Mouse (Mus musculus): ENCODE results near the gene Trim28.

The Trim28 gene

DNA sequence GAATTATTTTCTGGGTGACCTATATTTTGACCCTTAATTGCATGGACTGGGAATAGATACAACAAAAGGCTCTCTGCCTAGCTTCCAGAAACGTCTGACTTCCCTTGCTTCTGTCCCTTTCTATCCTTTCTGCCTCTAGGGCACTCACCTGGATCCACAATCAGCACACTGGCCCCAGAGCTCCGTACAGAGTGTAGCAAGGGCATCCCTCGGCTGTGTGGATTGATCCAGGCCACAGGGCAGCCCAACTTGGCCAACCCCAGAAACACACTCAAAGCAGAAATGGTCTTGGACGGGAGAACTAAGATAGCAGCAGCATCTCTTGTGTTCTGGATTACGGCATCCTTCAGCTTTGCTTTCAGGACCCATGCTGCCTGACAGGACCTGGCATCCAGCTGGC lies 1.7 kb upstream of the Trim28 start:
- CTCF ChIA-PET = interaction anchor here (1.1 kb wide), 1 partner anchor 13 kb away, joined by 4 read pairs; the partner anchor contains the start of gene Zbtb45

GRCm38 (mm10) chr7:12998053-12998452 lies 861 bp upstream of the Trim28 start, which contains the start of gene Slc27a5:
Gene Slc27a5 (minus strand): TSS chr7:12998192.
- CTCF ChIA-PET = interaction anchor here (1.1 kb wide), 1 partner anchor 12 kb away, joined by 4 read pairs; the partner anchor contains the start of gene Zbtb45

- CTCF ChIA-PET = no interaction called here
Observed at GRCm38 (mm10) chr7:13001584-13001983, 2.7 kb downstream of the Trim28 start.

- CTCF ChIA-PET = no interaction called here
Observed at GRCm38 (mm10) chr7:13003380-13003779, 4.5 kb downstream of the Trim28 start.

DNA sequence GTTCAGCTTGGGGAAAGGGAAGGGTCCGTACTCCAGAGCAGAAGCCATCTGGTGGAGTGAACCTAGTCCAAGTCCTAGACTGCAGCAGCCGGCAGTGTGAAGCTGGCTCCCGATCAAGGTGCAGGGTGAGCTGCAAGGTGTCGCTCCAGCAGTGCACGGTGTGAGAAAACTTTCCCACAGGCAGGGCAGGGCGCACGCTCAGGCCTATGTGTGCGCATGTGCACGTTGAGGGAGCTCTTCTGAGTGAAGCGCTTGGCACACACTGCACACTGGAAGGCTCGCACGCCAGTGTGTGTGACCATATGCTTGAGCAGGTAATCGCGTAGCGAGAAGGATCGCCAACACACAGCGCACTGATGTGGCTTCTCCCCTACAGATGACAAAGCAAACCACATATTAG lies 7.1 kb downstream of the Trim28 start:
- CTCF ChIA-PET = interaction anchor here (0.9 kb wide), 1 partner anchor 29 kb away, joined by 4 read pairs; the partner anchor contains the start of gene Chmp2a

GRCm38 (mm10) chr7:13006531-13006930 lies 7.6 kb downstream of the Trim28 start:
- CTCF ChIA-PET = no interaction called here

- CTCF ChIA-PET = interaction anchor here (0.6 kb wide), 1 partner anchor 10 kb away, joined by 3 read pairs; no protein-coding TSS in a partner anchor
Observed at GRCm38 (mm10) chr7:13007341-13008092, 8.6 kb downstream of the Trim28 start.

GRCm38 (mm10) chr7:13009143-13010004 lies 10.5 kb downstream of the Trim28 start:
- CTCF ChIA-PET = interaction anchor here (0.7 to 1.0 kb wide), 5 partner anchors 12 to 198 kb away, joined by 3 to 8 read pairs (median 4); partner anchors contain the start of gene Slc27a5

DNA sequence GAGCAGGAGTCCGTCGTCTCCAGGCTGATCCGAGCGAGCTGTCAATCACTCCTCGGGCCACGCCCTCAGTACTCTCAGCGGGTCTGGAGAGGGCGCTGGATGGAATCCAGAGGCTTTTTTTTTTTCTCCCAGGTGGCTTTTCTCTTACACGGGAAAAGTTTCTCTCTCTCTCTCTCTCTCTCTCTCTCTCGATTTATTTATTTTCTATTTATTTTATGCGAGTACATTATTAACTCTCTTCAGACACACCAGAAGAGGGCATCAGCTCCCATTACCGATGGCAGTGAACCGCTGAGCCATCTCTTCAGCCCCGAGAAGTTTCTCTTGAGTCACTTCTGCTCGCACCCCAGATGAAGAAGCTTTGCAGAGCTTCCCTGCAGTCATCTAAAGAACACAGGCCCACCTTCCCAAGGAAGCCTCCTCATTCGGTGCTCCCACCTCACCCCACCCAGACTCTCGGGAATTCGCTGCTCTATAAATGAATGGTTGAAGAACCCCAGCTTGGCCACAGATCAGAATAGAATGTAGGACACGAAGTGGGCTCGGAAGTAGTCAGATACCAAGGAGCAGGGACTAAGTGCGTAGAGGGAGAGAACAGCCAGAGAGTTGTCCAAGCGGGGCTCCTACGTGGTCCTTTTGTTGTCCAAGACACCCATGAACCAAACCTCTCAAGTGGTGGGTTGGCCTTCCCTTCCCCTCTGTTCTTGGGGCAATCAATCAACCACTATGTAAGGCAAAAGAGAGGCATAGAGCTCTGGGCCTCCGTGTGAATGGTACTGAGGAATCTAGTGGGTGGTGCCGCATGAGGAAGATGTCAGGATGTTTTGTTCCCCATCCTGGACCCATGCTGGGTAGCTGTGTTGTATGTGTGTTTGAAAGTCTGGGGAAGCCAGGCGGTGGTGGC lies 11.3 kb downstream of the Trim28 start, which contains the start of gene Zbtb45:
Gene Zbtb45 (minus strand): TSS at position 30 of the 904 bp plus-strand sequence.
- CTCF ChIA-PET = interaction anchor here (0.7 to 1.0 kb wide), 5 partner anchors 11 to 199 kb away, joined by 3 to 8 read pairs (median 4); partner anchors contain the start of gene Slc27a5

DNA sequence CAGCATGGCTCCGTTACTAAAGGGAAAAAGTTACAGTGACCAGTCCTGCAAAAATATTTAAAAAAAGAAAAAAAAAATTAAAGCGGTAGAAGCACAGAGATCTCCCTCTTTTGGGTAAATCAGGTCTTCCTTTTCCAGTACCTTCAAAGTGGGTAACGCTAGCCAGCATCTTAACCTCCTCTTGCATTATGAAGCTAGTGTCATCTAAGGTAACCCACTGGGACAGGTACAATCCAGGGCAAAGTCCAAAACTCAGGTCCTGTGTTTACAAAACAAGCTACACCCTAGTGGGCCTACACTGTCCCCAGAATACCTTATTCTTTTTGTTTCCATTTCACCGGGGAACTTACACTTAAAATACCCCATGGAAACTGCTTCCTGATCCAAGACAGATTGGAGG lies 14.8 kb downstream of the Trim28 start:
- CTCF ChIA-PET = interaction anchor here (1.0 kb wide), 1 partner anchor 29 kb away, joined by 3 read pairs; no protein-coding TSS in a partner anchor

DNA sequence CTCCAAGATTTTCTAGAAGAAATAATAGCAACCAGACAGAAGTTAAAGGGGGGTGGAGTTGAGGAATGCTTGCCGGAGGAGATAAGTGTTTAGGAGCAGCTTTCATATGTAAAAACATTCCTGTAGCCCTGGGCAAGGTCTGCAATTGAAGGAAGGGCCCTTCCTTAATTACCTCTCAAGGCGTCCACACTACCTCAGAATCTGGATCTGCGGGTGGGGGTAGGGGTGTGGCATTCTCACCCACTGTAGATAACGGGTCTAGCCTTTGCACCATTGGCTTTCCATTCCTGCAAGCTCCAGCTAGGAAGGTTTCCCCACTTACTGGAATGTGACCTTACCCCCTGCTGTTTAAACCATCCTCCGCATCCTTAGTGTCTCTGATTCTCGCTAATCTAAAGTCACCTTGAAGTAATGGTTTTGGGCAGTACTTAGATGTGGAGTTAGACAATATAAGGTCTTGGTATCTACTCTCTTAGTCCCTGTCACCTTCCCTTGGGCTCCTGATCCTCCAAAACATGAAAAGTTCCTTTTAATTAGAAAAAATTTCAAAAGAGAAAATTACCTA lies 15.4 kb downstream of the Trim28 start:
- CTCF ChIA-PET = interaction anchor here (1.0 kb wide), 1 partner anchor 28 kb away, joined by 3 read pairs; no protein-coding TSS in a partner anchor

- CTCF ChIA-PET = no interaction called here
Observed at GRCm38 (mm10) chr7:13015217-13015616, 16.3 kb downstream of the Trim28 start.

- CTCF ChIA-PET = interaction anchor here (0.7 kb wide), 1 partner anchor 16 kb away, joined by 4 read pairs; no protein-coding TSS in a partner anchor
Observed at GRCm38 (mm10) chr7:13022773-13023535, 24.0 kb downstream of the Trim28 start.

- CTCF ChIA-PET = no interaction called here
Observed at GRCm38 (mm10) chr7:13023928-13024731, 25.2 kb downstream of the Trim28 start.

DNA sequence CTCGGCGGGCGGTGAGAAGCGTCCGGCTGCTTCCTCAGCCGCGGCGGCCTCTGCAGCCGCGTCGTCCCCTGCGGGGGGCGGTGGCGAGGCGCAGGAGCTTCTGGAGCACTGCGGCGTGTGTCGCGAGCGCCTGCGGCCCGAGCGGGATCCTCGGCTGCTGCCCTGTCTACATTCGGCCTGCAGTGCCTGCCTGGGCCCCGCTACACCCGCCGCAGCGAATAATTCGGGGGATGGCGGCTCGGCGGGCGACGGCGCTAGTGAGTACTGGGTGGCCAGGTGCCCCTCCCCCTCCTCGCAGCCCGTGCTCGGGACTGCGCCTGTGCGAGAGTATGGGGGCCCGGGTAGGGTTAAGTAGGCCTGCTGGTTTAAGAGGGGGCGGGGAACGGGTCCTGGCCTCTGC lies 25.9 kb downstream of the Trim28 start:
- CTCF ChIA-PET = interaction anchor here (1.4 kb wide), 1 partner anchor 12 kb away, joined by 3 read pairs; no protein-coding TSS in a partner anchor

- CTCF ChIA-PET = interaction anchor here (1.4 kb wide), 1 partner anchor 11 kb away, joined by 3 read pairs; no protein-coding TSS in a partner anchor
Observed at GRCm38 (mm10) chr7:13025511-13026112, 26.7 kb downstream of the Trim28 start.

DNA sequence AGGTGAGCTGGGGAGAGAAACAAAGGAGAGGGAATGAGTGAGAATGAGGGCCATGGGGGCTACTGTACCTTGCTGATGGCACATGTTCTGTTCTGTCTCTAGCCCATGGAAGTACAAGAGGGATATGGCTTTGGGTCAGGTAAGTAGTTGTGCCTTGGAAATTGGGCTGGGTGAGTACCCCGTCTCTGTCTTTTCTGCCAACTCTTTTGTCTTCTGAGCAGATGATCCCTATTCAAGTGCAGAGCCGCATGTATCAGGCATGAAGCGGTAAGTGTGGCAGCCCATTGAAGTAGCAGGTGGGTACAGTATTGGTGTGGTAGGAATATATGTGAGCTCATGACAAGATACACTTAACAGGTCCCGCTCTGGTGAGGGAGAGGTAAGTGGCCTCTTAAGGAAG lies 30.1 kb downstream of the Trim28 start:
- CTCF ChIA-PET = no interaction called here

- CTCF ChIA-PET = no interaction called here
Observed at GRCm38 (mm10) chr7:13031069-13031468, 32.2 kb downstream of the Trim28 start.
